ENCODE assay signal across 16 mouse cellular contexts in the genomic region with DNA sequence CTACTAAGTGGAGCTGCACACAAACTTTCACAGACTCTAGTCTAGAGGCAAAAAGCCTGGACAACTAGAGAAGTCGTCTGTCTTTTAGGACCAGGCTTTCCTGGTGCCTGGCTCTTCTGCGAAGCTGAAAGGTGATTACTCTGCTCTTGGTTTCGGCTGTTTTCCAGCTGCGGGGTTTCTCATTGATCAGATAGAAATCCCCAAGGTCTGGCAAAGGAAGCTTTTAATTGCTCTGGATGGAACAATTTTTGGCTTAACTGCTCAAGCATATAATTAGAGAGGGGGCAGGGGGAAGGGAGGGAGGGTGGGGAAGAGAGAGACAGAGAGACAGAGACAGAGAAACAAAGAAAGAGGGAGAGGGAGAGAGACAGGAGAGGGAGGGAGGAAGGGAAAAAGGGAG.
DNase-seq lines count a peak whose midpoint lies in the region; ATAC-seq and TF ChIP-seq lines count a peak whose summit lies in the region.
"Had no signal": no experiment of that assay in that cellular context is flagged by ENCODE, and none has a peak within 500 bp of the region (broad histone marks: within the 10 kb centered on the region; RNA-seq: fewer than 3 reads in every experiment).

No protein-coding gene starts in this region.

- H3K9ac ChIP-seq in intestine, postnatal 0 days (ENCODE audit: low read depth, low read length): no peak overlapping the region
- H3K9ac ChIP-seq in intestine, embryonic 15.5 days: no peak overlapping the region
- no peak overlapping the region for H3K9ac ChIP-seq in neural tube, embryonic 12.5 days
- no peak overlapping the region for H3K9ac ChIP-seq in stomach, postnatal 0 days (ENCODE audit: low read length)
- H3K9ac ChIP-seq: liver, embryonic 14.5 days; stomach, embryonic 15.5 days had no signal

- no peak for ATAC-seq in intestine, postnatal 0 days
- no peak for ATAC-seq in intestine, embryonic 15.5 days
- peak; percentile 50; the same call in 1 of the 2 replicates for ATAC-seq in neural tube, embryonic 12.5 days (ENCODE audit: low FRiP score, low read depth)
- no peak for ATAC-seq in stomach, postnatal 0 days (ENCODE audit: low FRiP score, low TSS enrichment)

- no peak for TF ChIP-seq EP300 in stomach, postnatal 0 days (optimal IDR thresholded peaks at IDR 0.05)

- no peaks in the 10 kb centered on the region for H3K9me3 ChIP-seq in intestine, postnatal 0 days (ENCODE audit: control insufficient read depth)
- no peaks in the 10 kb centered on the region for H3K9me3 ChIP-seq in intestine, embryonic 15.5 days
- no peaks in the 10 kb centered on the region for H3K9me3 ChIP-seq in neural tube, embryonic 12.5 days
- no peaks in the 10 kb centered on the region for H3K9me3 ChIP-seq in limb, embryonic 10.5 days (replicated peaks)
- no peaks in the 10 kb centered on the region for H3K9me3 ChIP-seq in stomach, postnatal 0 days (ENCODE audit: control insufficient read depth, low read length)
- H3K9me3 ChIP-seq: stomach, embryonic 15.5 days had no signal

- no peak for DNase-seq in neural tube, embryonic 10.5 days (ENCODE audit: extremely low spot score, low spot score)
- DNase-seq in limb, embryonic 10.5 days (ENCODE audit: low spot score): no peak
- no peak for DNase-seq in stomach, postnatal 0 days (ENCODE audit: low spot score)
- DNase-seq in cerebellum, adult 9-10 months: no peak
- no peak for DNase-seq in urinary bladder, adult 2 months (ENCODE audit: low spot score)
- DNase-seq: cerebellum, postnatal 10 days; gastrocnemius, postnatal 14 days; heart, adult 2 months; kidney, postnatal 10 days; lung, postnatal 10 days; thymus, postnatal 14 days had no signal

- H3K4me2 ChIP-seq in intestine, postnatal 0 days (replicated peaks; ENCODE audit: low read depth): no peak overlapping the region
- H3K4me2 ChIP-seq in intestine, embryonic 15.5 days (replicated peaks): no peak overlapping the region
- no peak overlapping the region for H3K4me2 ChIP-seq in neural tube, embryonic 12.5 days (replicated peaks)
- H3K4me2 ChIP-seq in stomach, postnatal 0 days (replicated peaks; ENCODE audit: low read depth): no peak overlapping the region
- H3K4me2 ChIP-seq: stomach, embryonic 15.5 days had no signal

- no peak overlapping the region for H3K4me3 ChIP-seq in intestine, postnatal 0 days (ENCODE audit: low read depth, low read length)
- no peak overlapping the region for H3K4me3 ChIP-seq in intestine, embryonic 15.5 days (replicated peaks)
- no peak overlapping the region for H3K4me3 ChIP-seq in neural tube, embryonic 12.5 days
- H3K4me3 ChIP-seq in limb, embryonic 10.5 days: no peak overlapping the region
- H3K4me3 ChIP-seq in stomach, postnatal 0 days (ENCODE audit: low read depth, low read length): no peak overlapping the region
- H3K4me3 ChIP-seq: heart, adult 2 months; stomach, embryonic 15.5 days had no signal

- no peaks in the 10 kb centered on the region for H3K27me3 ChIP-seq in intestine, postnatal 0 days (replicated peaks; ENCODE audit: control insufficient read depth, insufficient read depth, low read length)
- no peaks in the 10 kb centered on the region for H3K27me3 ChIP-seq in intestine, embryonic 15.5 days (replicated peaks)
- no peaks in the 10 kb centered on the region; the same call in 1 of the 2 replicates for H3K27me3 ChIP-seq in neural tube, embryonic 12.5 days (replicated peaks)
- H3K27me3 ChIP-seq in limb, embryonic 10.5 days (ENCODE audit: low read depth, poor library complexity, severe bottlenecking): no peaks in the 10 kb centered on the region
- no peaks in the 10 kb centered on the region for H3K27me3 ChIP-seq in stomach, postnatal 0 days (ENCODE audit: control insufficient read depth, insufficient read depth, low read length)
- H3K27me3 ChIP-seq: stomach, embryonic 15.5 days had no signal

- peak overlapping the region; percentile 58 for H3K27ac ChIP-seq in intestine, postnatal 0 days (ENCODE audit: low read depth, low read length)
- no peak overlapping the region for H3K27ac ChIP-seq in intestine, embryonic 15.5 days
- H3K27ac ChIP-seq in neural tube, embryonic 12.5 days: no peak overlapping the region
- H3K27ac ChIP-seq in limb, embryonic 10.5 days: peak overlapping the region; percentile 42
- H3K27ac ChIP-seq in stomach, postnatal 0 days (replicated peaks): peak overlapping the region; percentile 41; the same call in 1 of the 2 replicates
- H3K27ac ChIP-seq: heart, adult 2 months; liver, embryonic 14.5 days; stomach, embryonic 15.5 days had no signal

- peaks cover 12% of the 10 kb centered on the region; the same call in 1 of the 2 replicates for H3K4me1 ChIP-seq in intestine, postnatal 0 days (replicated peaks; ENCODE audit: control insufficient read depth, insufficient read depth, low read length)
- peaks cover 14% of the 10 kb centered on the region; the same call in 1 of the 2 replicates for H3K4me1 ChIP-seq in intestine, embryonic 15.5 days (replicated peaks)
- no peaks in the 10 kb centered on the region for H3K4me1 ChIP-seq in neural tube, embryonic 12.5 days
- H3K4me1 ChIP-seq in limb, embryonic 10.5 days: peaks cover 37% of the 10 kb centered on the region
- H3K4me1 ChIP-seq in stomach, postnatal 0 days (replicated peaks; ENCODE audit: control insufficient read depth, insufficient read depth): no peaks in the 10 kb centered on the region; the same call in 1 of the 2 replicates
- H3K4me1 ChIP-seq: stomach, embryonic 15.5 days had no signal

- TF ChIP-seq CTCF in intestine, postnatal 0 days (IDR thresholded peaks at IDR 0.05; ENCODE audit: low read depth): no peak
- no peak for TF ChIP-seq CTCF in stomach, postnatal 0 days (IDR thresholded peaks at IDR 0.05; ENCODE audit: low read depth)

- H3K36me3 ChIP-seq in intestine, postnatal 0 days (ENCODE audit: control insufficient read depth, insufficient read depth): no peaks in the 10 kb centered on the region
- no peaks in the 10 kb centered on the region for H3K36me3 ChIP-seq in intestine, embryonic 15.5 days
- H3K36me3 ChIP-seq in neural tube, embryonic 12.5 days: no peaks in the 10 kb centered on the region
- H3K36me3 ChIP-seq in limb, embryonic 10.5 days: no peaks in the 10 kb centered on the region
- no peaks in the 10 kb centered on the region for H3K36me3 ChIP-seq in stomach, postnatal 0 days (ENCODE audit: control insufficient read depth, insufficient read depth, low read length)
- H3K36me3 ChIP-seq: stomach, embryonic 15.5 days had no signal

- WGBS in intestine, postnatal 0 days: 51% methylated on average over 4 of the region's 4 CpGs
- WGBS in intestine, embryonic 15.5 days: 37% methylated on average over 4 of the region's 4 CpGs
- WGBS in neural tube, embryonic 12.5 days: 48% methylated on average over 4 of the region's 4 CpGs
- 42% methylated on average over 4 of the region's 4 CpGs for WGBS in limb, embryonic 10.5 days
- 48% methylated on average over 4 of the region's 4 CpGs for WGBS in stomach, postnatal 0 days

Comparison
In these comparisons a context has a peak if more than half of its experiments do, and no peak if none do; other contexts are left out.
1. H3K27ac ChIP-seq: peak in intestine, postnatal 0 days (single experiment), limb, embryonic 10.5 days (single experiment) and stomach, postnatal 0 days (single experiment); none in intestine, embryonic 15.5 days (single experiment) and neural tube, embryonic 12.5 days (single experiment).